Mouse (Mus musculus) T-cell, adult 66 days (primary cell): ENCODE measurements around the gene Hist1h2bb. TPM values are rescaled to one million over a fixed set of nuclear protein-coding genes. Genes with fewer than 3 reads are reported as not detected.

Source experiments
- total RNA-seq, 2 experiments: library from RNA; stranded (reverse); gene quantifications; 3 replicates in 1 of 2; 4 replicates in 1 of 2; pipeline ENCODE4 v1.2.4; 2023

Hist1h2bb gene
- total RNA-seq, result 10 to 100 TPM; 34.2 to 89.5 TPM

GRCm38 (mm10) chr13:23746201-23747080 is at the start of gene Hist1h2bb:
Gene Hist1h2bb, plus strand, starts transcription at chr13:23746734.

GRCm38 (mm10) chr13:23698300-23698693 is 48.2 kb upstream of the Hist1h2bb start, which contains the start of gene Hist1h4c:
Gene Hist1h4c, minus strand, starts transcription at chr13:23698454.

GRCm38 (mm10) chr13:23710374-23711089 is 36.0 kb upstream of the Hist1h2bb start, which contains the start of gene Hfe:
Gene Hfe, minus strand, starts transcription at chr13:23710854.

DNA sequence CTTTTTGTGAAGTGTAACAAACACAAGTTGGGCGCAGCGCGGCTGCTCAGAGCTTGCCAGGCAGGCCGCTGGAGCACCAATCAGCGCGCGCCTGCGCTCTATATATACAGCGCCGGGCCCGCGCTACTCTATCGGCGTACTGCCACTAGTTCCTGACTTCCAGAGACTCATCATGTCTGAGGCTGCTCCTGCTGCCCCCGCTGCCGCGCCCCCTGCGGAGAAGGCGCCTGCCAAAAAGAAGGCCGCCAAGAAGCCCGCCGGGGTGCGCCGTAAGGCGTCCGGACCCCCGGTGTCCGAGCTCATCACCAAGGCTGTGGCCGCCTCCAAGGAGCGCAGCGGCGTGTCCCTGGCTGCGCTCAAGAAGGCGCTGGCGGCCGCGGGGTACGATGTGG is 7.9 kb upstream of the Hist1h2bb start, which contains the start of gene Hist1h1c:
TSS of gene Hist1h1c (plus strand) at position 132 of the 392 bp plus-strand sequence.

GRCm38 (mm10) chr13:23745381-23746161 is 963 bp upstream of the Hist1h2bb start, which contains the start of gene Hist1h3c:
Gene Hist1h3c, minus strand, starts transcription at chr13:23745602.

GRCm38 (mm10) chr13:23750839-23751477 is 4.4 kb downstream of the Hist1h2bb start, which contains the start of gene Hist1h2ab:
Gene Hist1h2ab, plus strand, starts transcription at chr13:23751126.

GRCm38 (mm10) chr13:23752067-23752741 is 5.7 kb downstream of the Hist1h2bb start, which contains the start of gene Hist1h3b:
Gene Hist1h3b, plus strand, starts transcription at chr13:23752267.

GRCm38 (mm10) chr13:23756790-23757189 is 10.3 kb downstream of the Hist1h2bb start, which contains the start of gene Hist1h4b:
Gene Hist1h4b, plus strand, starts transcription at chr13:23757013.

GRCm38 (mm10) chr13:23760972-23761864 is 14.7 kb downstream of the Hist1h2bb start, which contains the start of gene Hist1h4a:
Gene Hist1h4a, minus strand, starts transcription at chr13:23761230.

GRCm38 (mm10) chr13:23761871-23762821 is 15.6 kb downstream of the Hist1h2bb start, which contains the start of gene Hist1h3a:
Gene Hist1h3a, minus strand, starts transcription at chr13:23762386.

GRCm38 (mm10) chr13:23763586-23764323 is 17.2 kb downstream of the Hist1h2bb start, which contains the start of gene Hist1h1a:
Gene Hist1h1a, plus strand, starts transcription at chr13:23763666.

DNA sequence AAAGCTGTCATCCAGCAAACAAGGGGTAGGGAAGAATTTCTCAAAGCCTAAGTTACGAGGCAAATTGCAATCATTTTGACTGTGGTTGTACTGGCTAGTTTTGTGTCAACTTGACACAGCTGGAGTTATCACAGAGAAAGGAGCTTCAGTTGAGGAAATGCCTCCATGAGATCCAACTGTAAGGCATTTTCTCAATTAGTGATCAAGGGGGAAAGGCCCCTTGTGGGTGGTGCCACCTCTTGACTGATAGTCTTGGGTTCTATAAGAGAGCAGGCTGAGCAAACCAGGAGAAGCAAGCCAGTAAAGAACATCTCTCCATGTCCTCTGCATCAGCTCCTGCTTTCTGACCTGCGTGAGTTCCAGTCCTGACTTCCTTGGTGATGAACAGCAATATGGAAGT is 23.1 kb downstream of the Hist1h2bb start, which contains the start of gene Trim38:
TSS of gene Trim38 (plus strand) at position 301 of the 400 bp plus-strand sequence.

Other genes with a start within 250 kb of the Hist1h2bb start
- 100 to 1,000 TPM; 263 to 347 TPM for gene Hist1h4h, start 215.7 kb upstream of the Hist1h2bb start, total RNA-seq
- gene Hist1h2af, start 212.8 kb upstream of the Hist1h2bb start, total RNA-seq, result 10 to 100 TPM; 25.3 to 89.5 TPM
- 10 to 100 TPM; 15.6 to 26.1 TPM for gene Hist1h3g, start 211.3 kb upstream of the Hist1h2bb start, total RNA-seq
- 10 to 100 TPM in 1 of 2 experiments, 1 to 10 TPM in 1; 7.0 to 13.4 TPM for gene Hist1h2bh, start 203.3 kb upstream of the Hist1h2bb start, total RNA-seq
- 10 to 100 TPM; 62.8 to 92.1 TPM for gene Hist1h3f, start 202.7 kb upstream of the Hist1h2bb start, total RNA-seq
- gene Hist1h4f, start 195.1 kb upstream of the Hist1h2bb start, total RNA-seq, result 100 to 1,000 TPM in 1 of 2 experiments, 10 to 100 TPM in 1; 83.0 to 211 TPM
- gene Hist1h1d, start 193.5 kb upstream of the Hist1h2bb start, total RNA-seq, result 10 to 100 TPM in 1 of 2 experiments, 1 to 10 TPM in 1; 7.2 to 15.8 TPM
- gene Hist1h3e, start 184.4 kb upstream of the Hist1h2bb start, total RNA-seq, result 100 to 1,000 TPM; 113 to 162 TPM
- 10 to 100 TPM; 10.2 to 27.9 TPM for gene Hist1h2ae, start 175.5 kb upstream of the Hist1h2bb start, total RNA-seq
- gene Hist1h2bg, start 175.3 kb upstream of the Hist1h2bb start, total RNA-seq, result 100 to 1,000 TPM; 171 to 249 TPM
- gene Hist1h2bf, start 172.5 kb upstream of the Hist1h2bb start, total RNA-seq, result 100 to 1,000 TPM in 1 of 2 experiments, 10 to 100 TPM in 1; 79.7 to 145 TPM
- 1 to 10 TPM in 1 of 2 experiments, not detected in 1; 10.0 TPM for gene Hist1h2ad, start 172.4 kb upstream of the Hist1h2bb start, total RNA-seq
- 10 to 100 TPM in 1 of 2 experiments, 1 to 10 TPM in 1; 4.9 to 12.6 TPM for gene Hist1h3d, start 171.0 kb upstream of the Hist1h2bb start, total RNA-seq
- 100 to 1,000 TPM; 122 to 174 TPM for gene Hist1h4d, start 165.1 kb upstream of the Hist1h2bb start, total RNA-seq
- gene Hist1h2be, start 125.6 kb upstream of the Hist1h2bb start, total RNA-seq, result 10 to 100 TPM; 16.7 to 27.0 TPM
- 100 to 1,000 TPM; 103 to 169 TPM for gene Hist1h1e, start 124.2 kb upstream of the Hist1h2bb start, total RNA-seq
- gene Hist1h2ac, start 62.8 kb upstream of the Hist1h2bb start, total RNA-seq, result 10 to 100 TPM; 10.3 to 12.2 TPM
- 10 to 100 TPM in 1 of 2 experiments, 1 to 10 TPM in 1; 8.2 to 15.2 TPM for gene Hist1h2bc, start 62.5 kb upstream of the Hist1h2bb start, total RNA-seq
- gene Hist1h1t, start 50.9 kb upstream of the Hist1h2bb start, total RNA-seq, result not detected
- 100 to 1,000 TPM; 113 to 135 TPM for gene Hist1h4c, start 48.3 kb upstream of the Hist1h2bb start, total RNA-seq
- gene Hfe, start 35.9 kb upstream of the Hist1h2bb start, total RNA-seq, result 1 to 10 TPM; 1.4 to 2.5 TPM
- 100 to 1,000 TPM; 569 to 655 TPM for gene Hist1h1c, start 7.9 kb upstream of the Hist1h2bb start, total RNA-seq
- gene Hist1h3c, start 1.1 kb upstream of the Hist1h2bb start, total RNA-seq, result 10 to 100 TPM in 1 of 2 experiments, 1 to 10 TPM in 1; 9.0 to 44.3 TPM
- 100 to 1,000 TPM in 1 of 2 experiments, 10 to 100 TPM in 1; 38.6 to 105 TPM for gene Hist1h2ab, start 4.4 kb downstream of the Hist1h2bb start, total RNA-seq
- 100 to 1,000 TPM in 1 of 2 experiments, 10 to 100 TPM in 1; 28.4 to 127 TPM for gene Hist1h3b, start 5.5 kb downstream of the Hist1h2bb start, total RNA-seq
- gene Hist1h4b, start 10.3 kb downstream of the Hist1h2bb start, total RNA-seq, result 100 to 1,000 TPM in 1 of 2 experiments, 10 to 100 TPM in 1; 24.4 to 105 TPM
- gene Hist1h4a, start 14.5 kb downstream of the Hist1h2bb start, total RNA-seq, result 100 to 1,000 TPM in 1 of 2 experiments, 10 to 100 TPM in 1; 85.2 to 131 TPM
- gene Hist1h3a, start 15.7 kb downstream of the Hist1h2bb start, total RNA-seq, result 100 to 1,000 TPM; 140 to 197 TPM
- gene Hist1h1a, start 16.9 kb downstream of the Hist1h2bb start, total RNA-seq, result 10 to 100 TPM; 23.6 to 46.7 TPM
- not detected for gene Trim38, start 23.2 kb downstream of the Hist1h2bb start, total RNA-seq
- not detected for gene Slc17a2, start 60.3 kb downstream of the Hist1h2bb start, total RNA-seq
- gene Slc17a3, start 92.7 kb downstream of the Hist1h2bb start, total RNA-seq, result not detected
- gene Slc17a1, start 121.0 kb downstream of the Hist1h2bb start, total RNA-seq, result not detected
- not detected for gene Slc17a4, start 168.3 kb downstream of the Hist1h2bb start, total RNA-seq
- gene Hist1h2ba, start 187.4 kb downstream of the Hist1h2bb start, total RNA-seq, result not detected
- gene Hist1h2aa, start 187.7 kb downstream of the Hist1h2bb start, total RNA-seq, result not detected
- not detected for gene Scgn, start 244.5 kb downstream of the Hist1h2bb start, total RNA-seq